Mouse (Mus musculus) embryonic facial prominence, embryonic 13.5 days (tissue): ENCODE data around the gene Kirrel3. TPM values are rescaled to one million over a fixed set of nuclear protein-coding genes. Genes with fewer than 3 reads are reported as not detected.

Experiments used
- ATAC-seq: fragments of 200-750 bp; cut with Nextera tagmentation; 2 replicates; pipeline ENCODE4 v1.8.0; 2017; ENCODE audit warnings: low read depth; ENCODE audit not compliant: insufficient number of reproducible peaks, insufficient read depth, low FRiP score, low TSS enrichment
- H3K27ac ChIP-seq: fragments of 300-500 bp; sonication (generic); 2 replicates; pipeline ENCODE4 v1.5.1; 2015; ENCODE audit warnings: moderate library complexity, mild to moderate bottlenecking, inconsistent platforms
- H3K27me3 ChIP-seq: fragments of 300-500 bp; sonication (generic); 2 replicates; pipeline ENCODE4 v1.6.1; 2015; ENCODE audit warnings: mild to moderate bottlenecking, inconsistent platforms
- H3K36me3 ChIP-seq: fragments of 300-500 bp; sonication (generic); 2 replicates; pipeline ENCODE4 v1.6.1; 2015; ENCODE audit warnings: mild to moderate bottlenecking, inconsistent platforms
- H3K4me1 ChIP-seq: fragments of 300-500 bp; sonication (generic); 2 replicates; pipeline ENCODE4 v1.6.1; 2015; ENCODE audit warnings: inconsistent platforms
- H3K4me2 ChIP-seq: fragments of 300-500 bp; sonication (generic); 2 replicates; pipeline ENCODE4 v1.6.1; 2015; ENCODE audit warnings: moderate library complexity, mild to moderate bottlenecking, inconsistent platforms
- H3K4me3 ChIP-seq: fragments of 300-500 bp; sonication (generic); 2 replicates; pipeline ENCODE4 v1.5.1; 2015; ENCODE audit warnings: mild to moderate bottlenecking, inconsistent platforms
- H3K9ac ChIP-seq: fragments of 300-500 bp; sonication (generic); 2 replicates; pipeline ENCODE4 v1.6.1; 2015; ENCODE audit warnings: mild to moderate bottlenecking, inconsistent platforms
- H3K9me3 ChIP-seq: fragments of 300-500 bp; sonication (generic); 2 replicates; pipeline ENCODE4 v1.6.1; 2016; ENCODE audit warnings: inconsistent platforms
- WGBS: fragments of 180-500 bp; shearing (Covaris S2); methylation state at CpG from one replicate; pipeline ENCODE4 v1.1.7; 2015; ENCODE audit warnings: mixed read lengths; 5-methylcytosine and 5-hydroxymethylcytosine counted together
- polyA plus RNA-seq: library from polyadenylated mRNA; unstranded; fragments of >200 nt; fragmentation: Nextera tagmentation; extraction: Ambion mirVana; gene quantifications from 2 replicates; pipeline ENCODE4 v1.2.1, GENCODE M21; 2015

Gene Kirrel3
- polyA plus RNA-seq, 1 experiment from 2014 or later: 7.9 TPM

GRCm38 (mm10) chr9:34507164-34507563 is 21.5 kb downstream of the Kirrel3 start:
- H3K4me1 ChIP-seq: peaks cover 6% of the 10 kb centered on the region; the same call in 1 of the 2 replicates
- 78% methylated on average over 2 of the region's 2 CpGs for WGBS
- no peak overlapping the region for H3K4me2 ChIP-seq
- H3K9me3 ChIP-seq: 0 out of 2 replicates have a peak, but pooled peaks cover 2% of the 10 kb centered on the region
- H3K27me3 ChIP-seq: peaks cover 3% of the 10 kb centered on the region; the same call in 1 of the 2 replicates
- H3K36me3 ChIP-seq: no peaks in the 10 kb centered on the region
- H3K9ac ChIP-seq: no peak overlapping the region
- H3K4me3 ChIP-seq: no peak overlapping the region
- no peak overlapping the region for H3K27ac ChIP-seq
- ATAC-seq: no peak

- H3K9ac ChIP-seq: no peak overlapping the region
- no peaks in the 10 kb centered on the region for H3K27me3 ChIP-seq
- peaks cover 4% of the 10 kb centered on the region; the same call in 1 of the 2 replicates for H3K4me1 ChIP-seq
- H3K36me3 ChIP-seq: no peaks in the 10 kb centered on the region
- H3K4me2 ChIP-seq: no peak overlapping the region
- ATAC-seq: no peak
- H3K27ac ChIP-seq: no peak overlapping the region
- no peaks in the 10 kb centered on the region for H3K9me3 ChIP-seq
- no peak overlapping the region for H3K4me3 ChIP-seq
- WGBS: 85% methylated on average over 6 of the region's 6 CpGs
Measured at GRCm38 (mm10) chr9:34518861-34519260, 33.2 kb downstream of the Kirrel3 start.

GRCm38 (mm10) chr9:34520234-34520950 is 34.7 kb downstream of the Kirrel3 start:
- H3K9me3 ChIP-seq: no peaks in the 10 kb centered on the region
- no peaks in the 10 kb centered on the region for H3K27me3 ChIP-seq
- H3K9ac ChIP-seq: no peak overlapping the region
- H3K4me1 ChIP-seq: peaks cover 4% of the 10 kb centered on the region; the same call in 1 of the 2 replicates
- no peak overlapping the region for H3K27ac ChIP-seq
- H3K4me3 ChIP-seq: no peak overlapping the region
- WGBS: 71% methylated on average over 20 of the region's 20 CpGs
- ATAC-seq: no peak
- H3K4me2 ChIP-seq: no peak overlapping the region
- no peaks in the 10 kb centered on the region for H3K36me3 ChIP-seq

- Histone ChIP-seq H3K4me1 (no peaks in the 10 kb centered on the region), H3K4me3 (no peak overlapping the region), H3K27ac (no peak overlapping the region), H3K9ac (no peak overlapping the region), H3K9me3 (no peaks in the 10 kb centered on the region), H3K4me2 (no peak overlapping the region), H3K27me3 (no peaks in the 10 kb centered on the region), H3K36me3 (no peaks in the 10 kb centered on the region)
- no peak for ATAC-seq
- 76% methylated on average over 2 of the region's 2 CpGs for WGBS
Measured at GRCm38 (mm10) chr9:34525695-34526094, 40.0 kb downstream of the Kirrel3 start.

GRCm38 (mm10) chr9:34538591-34539335 is 53.1 kb downstream of the Kirrel3 start:
- WGBS: 80% methylated on average over 7 of the region's 7 CpGs

GRCm38 (mm10) chr9:34541908-34542307 is 56.2 kb downstream of the Kirrel3 start:
- Histone ChIP-seq H3K9ac (no peak overlapping the region), H3K9me3 (no peaks in the 10 kb centered on the region), H3K27me3 (no peaks in the 10 kb centered on the region), H3K36me3 (no peaks in the 10 kb centered on the region), H3K27ac (no peak overlapping the region), H3K4me1 (no peaks in the 10 kb centered on the region), H3K4me3 (no peak overlapping the region), H3K4me2 (no peak overlapping the region)
- 79% methylated on average over 2 of the region's 2 CpGs for WGBS
- no peak for ATAC-seq

More at GRCm38 (mm10) chr9:34538591-34539335, 53.1 kb downstream of the Kirrel3 start:
- no peak overlapping the region for H3K9ac ChIP-seq
- H3K36me3 ChIP-seq: no peaks in the 10 kb centered on the region
- H3K27ac ChIP-seq: no peak overlapping the region
- H3K4me1 ChIP-seq: no peaks in the 10 kb centered on the region
- no peak overlapping the region for H3K4me2 ChIP-seq
- no peaks in the 10 kb centered on the region for H3K9me3 ChIP-seq
- no peaks in the 10 kb centered on the region for H3K27me3 ChIP-seq
- no peak overlapping the region for H3K4me3 ChIP-seq
- no peak for ATAC-seq

- no peak overlapping the region for H3K4me2 ChIP-seq
- ATAC-seq: no peak
- no peaks in the 10 kb centered on the region for H3K9me3 ChIP-seq
- H3K4me1 ChIP-seq: peaks cover 16% of the 10 kb centered on the region
- H3K4me3 ChIP-seq: no peak overlapping the region
- H3K36me3 ChIP-seq: no peaks in the 10 kb centered on the region
- WGBS: 25% methylated on average over 2 of the region's 2 CpGs
- 0 out of 2 replicates have a peak, but pooled peaks cover 2% of the 10 kb centered on the region for H3K27me3 ChIP-seq
- H3K9ac ChIP-seq: no peak overlapping the region
- H3K27ac ChIP-seq: no peak overlapping the region
Measured at GRCm38 (mm10) chr9:34555699-34556098, 70.0 kb downstream of the Kirrel3 start.

- Histone ChIP-seq H3K27me3 (0 out of 2 replicates have a peak, but pooled peaks cover 2% of the 10 kb centered on the region), H3K36me3 (no peaks in the 10 kb centered on the region), H3K4me1 (peaks cover 16% of the 10 kb centered on the region), H3K27ac (no peak overlapping the region; the same call in 1 of the 2 replicates), H3K9me3 (no peaks in the 10 kb centered on the region), H3K9ac (no peak overlapping the region), H3K4me2 (peak overlapping the region; percentile 36; the same call in 1 of the 2 replicates), H3K4me3 (no peak overlapping the region)
- WGBS: 39% methylated on average over 5 of the region's 5 CpGs
- peak; percentile 32; the same call in 1 of the 2 replicates for ATAC-seq
Measured at GRCm38 (mm10) chr9:34557846-34558245, 72.2 kb downstream of the Kirrel3 start.

GRCm38 (mm10) chr9:34558291-34558899 is 72.7 kb downstream of the Kirrel3 start:
- Histone ChIP-seq H3K9ac (no peak overlapping the region), H3K4me3 (no peak overlapping the region), H3K4me2 (peak overlapping the region; percentile 36), H3K9me3 (no peaks in the 10 kb centered on the region), H3K27ac (peak overlapping the region; percentile 0; the same call in 1 of the 2 replicates), H3K27me3 (0 out of 2 replicates have a peak, but pooled peaks cover 2% of the 10 kb centered on the region), H3K4me1 (peaks cover 16% of the 10 kb centered on the region), H3K36me3 (no peaks in the 10 kb centered on the region)
- no peak for ATAC-seq
- 22% methylated on average over 8 of the region's 8 CpGs for WGBS

- 84% methylated on average over 9 of the region's 9 CpGs for WGBS
- 0 out of 2 replicates have a peak overlapping the region, but pooled peaks have one; percentile 0 for H3K27ac ChIP-seq
- ATAC-seq: no peak
Measured at GRCm38 (mm10) chr9:34559102-34559501, 73.4 kb downstream of the Kirrel3 start.

GRCm38 (mm10) chr9:34561281-34561680 is 75.6 kb downstream of the Kirrel3 start:
- Histone ChIP-seq H3K27ac (no peak overlapping the region), H3K27me3 (0 out of 2 replicates have a peak, but pooled peaks cover 2% of the 10 kb centered on the region), H3K36me3 (no peaks in the 10 kb centered on the region), H3K4me1 (peaks cover 16% of the 10 kb centered on the region), H3K4me2 (no peak overlapping the region), H3K9ac (no peak overlapping the region), H3K4me3 (no peak overlapping the region), H3K9me3 (no peaks in the 10 kb centered on the region)
- ATAC-seq: no peak
- WGBS: 47% methylated on average over 1 of the region's 1 CpGs

More at GRCm38 (mm10) chr9:34559102-34559501, 73.4 kb downstream of the Kirrel3 start:
- no peak overlapping the region for H3K9ac ChIP-seq
- H3K4me1 ChIP-seq: peaks cover 16% of the 10 kb centered on the region
- H3K27me3 ChIP-seq: 0 out of 2 replicates have a peak, but pooled peaks cover 2% of the 10 kb centered on the region
- H3K4me3 ChIP-seq: no peak overlapping the region
- H3K9me3 ChIP-seq: no peaks in the 10 kb centered on the region
- no peak overlapping the region for H3K4me2 ChIP-seq
- no peaks in the 10 kb centered on the region for H3K36me3 ChIP-seq
